ENCODE assay signal across 12 mouse cellular contexts in genomic region chr15:81044446-81044845, GRCm38 (mm10).
DNase-seq lines count a peak whose midpoint lies in the region; ATAC-seq lines count a peak whose summit lies in the region.
"Had no signal": no experiment of that assay in that cellular context is flagged by ENCODE, and none has a peak within 500 bp of the region (broad histone marks: within the 10 kb centered on the region; RNA-seq: fewer than 3 reads in every experiment).

No protein-coding gene starts in this region.

- no peaks in the 10 kb centered on the region for H3K27me3 ChIP-seq in heart, embryonic 15.5 days
- no peaks in the 10 kb centered on the region for H3K27me3 ChIP-seq in intestine, embryonic 16.5 days (replicated peaks; ENCODE audit: control insufficient read depth, insufficient read depth, low read length)
- H3K27me3 ChIP-seq: hindbrain, embryonic 15.5 days; lung, embryonic 15.5 days; neural tube, embryonic 13.5 days had no signal

- H3K36me3 ChIP-seq in heart, embryonic 15.5 days = no peaks in the 10 kb centered on the region; the same call in 1 of the 2 replicates
- H3K36me3 ChIP-seq in macrophage (ENCODE audit: inconsistent target) = peaks cover 9% of the 10 kb centered on the region; the same call in 1 of the 2 replicates
- H3K36me3 ChIP-seq in intestine, embryonic 16.5 days (ENCODE audit: control insufficient read depth, insufficient read depth, low read length) = 0 out of 2 replicates have a peak, but pooled peaks cover 3% of the 10 kb centered on the region
- H3K36me3 ChIP-seq: hindbrain, embryonic 15.5 days had no signal

- DNase-seq in heart, adult 18-20 months = no peak
- peak; percentile 56 to 76 for DNase-seq in thymus, adult 18-20 months
- no peak for DNase-seq in heart, postnatal 36 days
- no peak for DNase-seq in layer of hippocampus, adult 9-11 months
- DNase-seq: gastrocnemius, postnatal 25 days had no signal

- no peak for ATAC-seq in heart, embryonic 15.5 days (replicated peaks; ENCODE audit: insufficient number of reproducible peaks, insufficient read depth, low FRiP score, low read depth)
- peak; percentile 55 for ATAC-seq in common myeloid progenitor, adult 5-6 weeks (replicated peaks; ENCODE audit: low read depth, poor library complexity, severe bottlenecking)
- no peak for ATAC-seq in intestine, embryonic 16.5 days

- peaks cover 19% of the 10 kb centered on the region for H3K4me1 ChIP-seq in heart, embryonic 15.5 days (replicated peaks)
- peaks cover 17% of the 10 kb centered on the region for H3K4me1 ChIP-seq in intestine, embryonic 16.5 days (ENCODE audit: control insufficient read depth, insufficient read depth, low read length)

- H3K27ac ChIP-seq in heart, embryonic 15.5 days = no peak overlapping the region
- H3K27ac ChIP-seq in macrophage = peak overlapping the region; percentile 93
- no peak overlapping the region for H3K27ac ChIP-seq in intestine, embryonic 16.5 days (ENCODE audit: low read length)
- H3K27ac ChIP-seq: hindbrain, embryonic 15.5 days; lung, embryonic 15.5 days; neural tube, embryonic 13.5 days had no signal

- intact Hi-C loops in heart, postnatal 36 days (cut with DNase I) = no loop called here

- peaks cover 88% of the 10 kb centered on the region for H3K79me2 ChIP-seq in macrophage (ENCODE audit: inconsistent target)

- H3K9ac ChIP-seq in heart, embryonic 15.5 days = no peak overlapping the region
- H3K9ac ChIP-seq in intestine, embryonic 16.5 days (ENCODE audit: low read depth, low read length) = no peak overlapping the region
- H3K9ac ChIP-seq: hindbrain, embryonic 15.5 days; lung, embryonic 15.5 days; neural tube, embryonic 13.5 days had no signal

- 91% methylated on average over 9 of the region's 9 CpGs for WGBS in heart, embryonic 15.5 days
- 1% methylated on average over 9 of the region's 9 CpGs for WGBS in macrophage (ENCODE audit: missing documents)
- WGBS in intestine, embryonic 16.5 days = 89% methylated on average over 9 of the region's 9 CpGs

- H3K9me3 ChIP-seq in heart, embryonic 15.5 days (replicated peaks) = no peaks in the 10 kb centered on the region
- no peaks in the 10 kb centered on the region for H3K9me3 ChIP-seq in intestine, embryonic 16.5 days (ENCODE audit: control insufficient read depth, low read length)
- H3K9me3 ChIP-seq: hindbrain, embryonic 15.5 days; lung, embryonic 15.5 days; neural tube, embryonic 13.5 days had no signal

- H3K4me3 ChIP-seq in heart, embryonic 15.5 days = peak overlapping the region; percentile 4; the same call in 1 of the 2 replicates
- peak overlapping the region; percentile 43 for H3K4me3 ChIP-seq in macrophage (ENCODE audit: inconsistent target)
- no peak overlapping the region for H3K4me3 ChIP-seq in intestine, embryonic 16.5 days (ENCODE audit: low read length)
- H3K4me3 ChIP-seq: hindbrain, embryonic 15.5 days; lung, embryonic 15.5 days; neural tube, embryonic 13.5 days had no signal

- peak overlapping the region; percentile 22; the same call in 1 of the 2 replicates for H3K4me2 ChIP-seq in heart, embryonic 15.5 days
- H3K4me2 ChIP-seq in intestine, embryonic 16.5 days (ENCODE audit: low read depth, low read length) = no peak overlapping the region
- H3K4me2 ChIP-seq: hindbrain, embryonic 15.5 days; lung, embryonic 15.5 days; neural tube, embryonic 13.5 days had no signal

Comparison
In these comparisons a context has a peak if more than half of its experiments do, and no peak if none do; other contexts are left out.
1. DNase-seq: peak in thymus, adult 18-20 months (2 of 2); none in heart, adult 18-20 months (0 of 2), heart, postnatal 36 days (0 of 2) and layer of hippocampus, adult 9-11 months (single experiment).